Mouse (Mus musculus) embryonic stem cell, embryonic (primary cell): ENCODE data around the gene Rsph6a.

ENCODE experiments used
- CTCF ChIA-PET, 4 experiments: fragments of 300-600 bp in 2 of 4; fragments of 350-600 bp in 2 of 4; sonication (Branson Sonifier 250); formaldehyde crosslinking; loops; one replicate each; lab custom pipeline; 2022; ENCODE audit warnings: inconsistent platforms in 2 of 4; lab: Charles Lee
- POLR2A ChIA-PET, 4 experiments: fragments of 300-600 bp in 2 of 4; fragments of 350-600 bp in 2 of 4; sonication (Branson Sonifier 250); formaldehyde crosslinking; loops; one replicate each; lab custom pipeline; 2022; ENCODE audit warnings: antibody characterized with exemption in 4 of 4, inconsistent platforms in 1 of 4; lab: Charles Lee

Rsph6a gene

DNA sequence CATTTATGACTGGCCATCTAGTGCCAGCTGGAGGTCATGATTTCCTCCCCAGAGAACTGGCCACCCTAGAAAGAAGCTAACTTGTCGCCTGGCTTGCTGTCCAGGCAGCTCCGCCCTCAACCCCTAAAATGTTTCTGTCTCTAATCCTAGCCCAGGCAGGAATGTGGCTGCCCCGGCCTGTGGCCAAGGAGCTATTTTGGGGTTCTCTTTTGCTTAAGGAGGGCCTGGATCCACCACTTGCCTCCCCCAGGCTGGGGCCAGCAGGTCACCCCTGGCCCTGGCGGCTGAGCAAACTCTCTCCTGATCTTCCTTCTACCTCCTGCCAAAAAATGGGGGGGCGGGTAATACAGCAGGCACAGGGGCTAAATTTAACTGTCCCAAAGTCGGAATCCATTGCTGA is 28.6 kb downstream of the Rsph6a start:
- POLR2A ChIA-PET = interaction anchor here in 3 of 4 experiments (0.6 to 18.1 kb wide), 10 partner anchors 6 to 209 kb away, joined by 3 to 172 read pairs (median 4); partner anchors contain the start of genes Six5 (in 2 of the 3), Dmwd (in 1 of the 3) and Fbxo46 (in 1 of the 3)
- CTCF ChIA-PET = interaction anchor here in 3 of 4 experiments (0.7 to 15.2 kb wide), 7 partner anchors 10 to 316 kb away, joined by 3 to 356 read pairs (median 3); partner anchors contain the start of gene Dmwd (in 1 of the 3)

DNA sequence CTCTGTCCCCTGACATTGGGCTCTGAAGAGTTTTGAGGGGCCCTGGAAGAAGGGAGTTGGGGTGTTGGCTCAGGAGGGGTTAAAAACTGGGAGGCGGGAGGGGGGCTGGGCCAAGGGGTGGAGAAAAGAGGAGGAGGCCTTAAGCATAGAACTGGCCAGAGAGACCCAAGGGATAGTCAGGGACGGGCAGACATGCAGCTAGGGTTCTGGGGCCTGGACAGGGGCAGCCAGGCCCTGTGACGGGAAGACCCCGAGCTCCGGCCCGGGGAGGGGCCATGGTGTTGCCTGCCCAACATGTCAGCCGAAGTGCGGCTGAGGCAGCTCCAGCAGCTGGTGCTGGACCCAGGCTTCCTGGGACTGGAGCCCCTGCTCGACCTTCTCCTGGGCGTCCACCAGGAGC is 29.2 kb downstream of the Rsph6a start, which contains the start of gene Dmpk:
Dmpk (plus strand) TSS at position 149 of the 400 bp plus-strand sequence.
- POLR2A ChIA-PET = interaction anchor here in 3 of 4 experiments (0.6 to 18.1 kb wide), 11 partner anchors 7 to 209 kb away, joined by 3 to 172 read pairs (median 4); partner anchors contain the start of genes Six5 (in 2 of the 3), Dmwd (in 1 of the 3) and Fbxo46 (in 1 of the 3)
- CTCF ChIA-PET = interaction anchor here (0.7 to 15.2 kb wide), 9 partner anchors 9 to 316 kb away, joined by 3 to 356 read pairs (median 4); partner anchors contain the start of gene Dmwd (in 1 of the 4)

DNA sequence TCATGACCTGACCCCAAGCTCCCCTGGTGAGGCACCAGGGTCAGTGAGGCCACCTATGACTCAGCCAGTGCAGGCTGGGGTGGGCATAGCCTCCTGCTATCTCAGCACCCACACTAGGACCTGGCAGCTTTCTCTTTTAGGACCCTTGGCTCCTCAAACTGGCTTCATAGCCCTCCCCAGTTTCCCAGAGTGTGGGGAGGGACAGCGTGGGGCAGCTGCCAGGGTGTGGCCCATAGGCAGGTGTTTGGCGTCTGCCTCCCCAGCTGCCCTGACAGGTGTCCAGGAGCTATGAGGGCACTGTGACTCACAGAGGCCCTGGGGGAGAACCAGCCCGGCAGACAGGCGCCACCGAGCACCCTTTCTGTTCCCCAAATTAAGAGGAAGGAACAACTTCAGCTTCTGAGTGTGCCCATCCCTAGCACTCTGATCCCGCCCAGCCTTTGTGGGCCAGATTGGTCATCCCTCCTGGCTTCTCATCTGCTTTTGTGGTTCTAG is 29.8 kb downstream of the Rsph6a start:
- POLR2A ChIA-PET = interaction anchor here in 3 of 4 experiments (0.7 to 18.1 kb wide), 10 partner anchors 7 to 81 kb away, joined by 3 to 172 read pairs (median 4); partner anchors contain the start of genes Six5 (in 2 of the 3), Dmwd (in 1 of the 3) and Fbxo46 (in 1 of the 3)
- CTCF ChIA-PET = interaction anchor here (0.9 to 15.2 kb wide), 11 partner anchors 9 to 80 kb away, joined by 3 to 356 read pairs (median 5); partner anchors contain the start of genes Dmwd (in 1 of the 4) and Fbxo46 (in 1 of the 4)

GRCm38 (mm10) chr7:19084921-19085473 is 30.5 kb downstream of the Rsph6a start:
- POLR2A ChIA-PET = interaction anchor here in 3 of 4 experiments (0.5 to 18.1 kb wide), 11 partner anchors 7 to 82 kb away, joined by 3 to 172 read pairs (median 3); partner anchors contain the start of genes Dmwd (in 2 of the 3), Six5 (in 2 of the 3) and Rsph6a (in 1 of the 3)
- CTCF ChIA-PET = interaction anchor here (0.6 to 15.2 kb wide), 11 partner anchors 8 to 193 kb away, joined by 3 to 356 read pairs (median 5); partner anchors contain the start of genes Dmwd (in 1 of the 4) and Fbxo46 (in 1 of the 4)

GRCm38 (mm10) chr7:19085495-19085894 is 31.0 kb downstream of the Rsph6a start:
- ChIA-PET CTCF (interaction anchor here in 3 of 4 experiments (0.6 to 15.2 kb wide), 14 partner anchors 8 to 432 kb away, joined by 3 to 356 read pairs (median 4); partner anchors contain the start of genes Dmwd (in 1 of the 3), Fbxo46 (in 1 of the 3), Mypop (in 1 of the 3) and Nkpd1 (in 1 of the 3)), POLR2A (interaction anchor here in 3 of 4 experiments (0.5 to 18.1 kb wide), 15 partner anchors 7 to 143 kb away, joined by 3 to 172 read pairs (median 4); partner anchors contain the start of genes Dmwd (in 2 of the 3), Six5 (in 2 of the 3), Fbxo46 (in 1 of the 3) and Mypop (in 1 of the 3))

- ChIA-PET CTCF (interaction anchor here in 3 of 4 experiments (0.6 to 15.2 kb wide), 14 partner anchors 8 to 432 kb away, joined by 3 to 356 read pairs (median 4); partner anchors contain the start of genes Dmwd (in 1 of the 3), Mypop (in 1 of the 3), Nkpd1 (in 1 of the 3) and Rsph6a (in 1 of the 3)), POLR2A (interaction anchor here in 3 of 4 experiments (0.5 to 18.1 kb wide), 18 partner anchors 7 to 182 kb away, joined by 3 to 172 read pairs (median 4); partner anchors contain the start of genes Dmwd (in 2 of the 3), Six5 (in 2 of the 3), Fbxo46 (in 1 of the 3) and Mypop (in 1 of the 3))
Observed at GRCm38 (mm10) chr7:19086042-19086441, 31.6 kb downstream of the Rsph6a start.

DNA sequence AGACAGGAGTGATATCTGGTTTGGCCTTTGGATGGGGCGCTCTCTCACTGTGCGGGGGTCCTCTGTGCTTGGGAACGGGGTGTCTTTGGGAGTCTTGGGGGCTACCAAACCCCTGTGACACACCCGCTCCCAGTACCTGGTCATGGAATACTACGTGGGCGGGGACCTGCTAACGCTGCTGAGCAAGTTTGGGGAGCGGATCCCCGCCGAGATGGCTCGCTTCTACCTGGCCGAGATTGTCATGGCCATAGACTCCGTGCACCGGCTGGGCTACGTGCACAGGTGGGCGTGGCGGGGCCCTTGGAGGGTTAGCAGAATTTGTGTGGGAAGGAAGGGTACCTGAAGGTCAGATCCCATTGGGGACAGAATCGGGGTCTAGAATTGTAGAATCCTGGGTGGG is 32.3 kb downstream of the Rsph6a start:
- ChIA-PET CTCF (interaction anchor here in 3 of 4 experiments (0.9 to 15.2 kb wide), 5 partner anchors 14 to 77 kb away, joined by 3 to 356 read pairs (median 6); partner anchors contain the start of gene Dmwd (in 1 of the 3)), POLR2A (interaction anchor here in 2 of 4 experiments (0.6 to 18.1 kb wide), 11 partner anchors 10 to 183 kb away, joined by 3 to 172 read pairs (median 4); partner anchors contain the start of genes Dmwd (in 2 of the 2), Fbxo46 (in 1 of the 2) and Rsph6a (in 1 of the 2))

- CTCF ChIA-PET = interaction anchor here (0.5 to 15.2 kb wide), 38 partner anchors 8 to 212 kb away, joined by 3 to 356 read pairs (median 4); partner anchors contain the start of genes Rsph6a (in 3 of the 4), Dmwd (in 2 of the 4), Fbxo46 (in 1 of the 4) and Gm4969 (in 1 of the 4)
- POLR2A ChIA-PET = interaction anchor here in 3 of 4 experiments (0.6 to 18.1 kb wide), 13 partner anchors 8 to 152 kb away, joined by 3 to 172 read pairs (median 3); partner anchors contain the start of genes Dmwd (in 2 of the 3), Fbxo46 (in 1 of the 3) and Rsph6a (in 1 of the 3)
Observed at GRCm38 (mm10) chr7:19088813-19089212, 34.3 kb downstream of the Rsph6a start.

GRCm38 (mm10) chr7:19091913-19092312 is 37.4 kb downstream of the Rsph6a start:
- CTCF ChIA-PET = interaction anchor here (0.9 to 15.2 kb wide), 40 partner anchors 8 to 386 kb away, joined by 3 to 356 read pairs (median 6); partner anchors contain the start of genes Dmwd (in 3 of the 4), Dmpk (in 2 of the 4), Rsph6a (in 2 of the 4) and Eml2 (in 1 of the 4)
- POLR2A ChIA-PET = interaction anchor here (0.7 to 18.1 kb wide), 35 partner anchors 8 to 217 kb away, joined by 3 to 172 read pairs (median 5); partner anchors contain the start of genes Rsph6a (in 3 of the 4), Dmpk (in 2 of the 4), Dmwd (in 2 of the 4) and Fbxo46 (in 2 of the 4)

DNA sequence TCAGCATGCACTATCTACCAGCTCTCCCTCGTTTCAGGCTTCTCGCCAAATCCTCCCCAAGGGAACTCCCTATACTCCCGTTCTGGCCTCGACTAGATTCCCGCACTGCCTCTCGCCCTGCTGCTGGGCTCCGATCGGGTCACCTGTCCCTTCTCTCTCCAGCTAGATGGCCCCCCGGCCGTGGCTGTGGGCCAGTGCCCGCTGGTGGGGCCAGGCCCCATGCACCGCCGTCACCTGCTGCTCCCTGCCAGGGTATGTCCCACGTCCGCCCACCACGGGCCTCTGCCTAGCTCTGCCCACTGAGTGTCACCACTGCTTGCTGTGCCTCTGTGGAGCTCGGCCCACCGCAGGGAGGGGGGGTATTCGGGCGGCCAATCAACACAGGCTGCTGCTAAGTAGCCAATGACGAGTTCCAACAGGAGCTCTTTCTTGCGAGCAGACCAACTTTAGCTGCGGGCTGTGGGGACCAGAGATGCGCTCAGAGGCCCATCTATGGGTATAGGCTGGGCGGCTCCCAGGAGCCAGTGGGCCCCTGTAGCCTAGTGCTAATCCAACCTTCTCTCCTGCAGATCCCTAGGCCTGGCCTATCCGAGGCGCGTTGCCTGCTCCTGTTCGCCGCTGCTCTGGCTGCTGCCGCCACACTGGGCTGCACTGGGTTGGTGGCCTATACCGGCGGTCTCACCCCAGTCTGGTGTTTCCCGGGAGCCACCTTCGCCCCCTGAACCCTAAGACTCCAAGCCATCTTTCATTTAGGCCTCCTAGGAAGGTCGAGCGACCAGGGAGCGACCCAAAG is 38.1 kb downstream of the Rsph6a start:
- ChIA-PET CTCF (interaction anchor here (0.6 to 15.2 kb wide), 79 partner anchors 9 to 580 kb away, joined by 3 to 356 read pairs (median 6); partner anchors contain the start of genes Rsph6a (in 4 of the 4), Dmwd (in 3 of the 4), Dmpk (in 2 of the 4) and Eml2 (in 2 of the 4)), POLR2A (interaction anchor here (0.5 to 18.1 kb wide), 60 partner anchors 8 to 870 kb away, joined by 3 to 172 read pairs (median 5); partner anchors contain the start of genes Rsph6a (in 4 of the 4), Dmwd (in 3 of the 4), Dmpk (in 2 of the 4) and Fbxo46 (in 2 of the 4))

DNA sequence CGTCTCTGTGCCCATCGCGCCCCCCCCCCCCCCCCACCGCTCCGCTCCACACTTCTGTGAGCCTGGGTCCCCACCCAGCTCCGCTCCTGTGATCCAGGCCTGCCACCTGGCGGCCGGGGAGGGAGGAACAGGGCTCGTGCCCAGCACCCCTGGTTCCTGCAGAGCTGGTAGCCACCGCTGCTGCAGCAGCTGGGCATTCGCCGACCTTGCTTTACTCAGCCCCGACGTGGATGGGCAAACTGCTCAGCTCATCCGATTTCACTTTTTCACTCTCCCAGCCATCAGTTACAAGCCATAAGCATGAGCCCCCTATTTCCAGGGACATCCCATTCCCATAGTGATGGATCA is 38.7 kb downstream of the Rsph6a start:
- ChIA-PET CTCF (interaction anchor here (0.6 to 15.2 kb wide), 87 partner anchors 9 to 579 kb away, joined by 3 to 356 read pairs (median 5); partner anchors contain the start of genes Rsph6a (in 4 of the 4), Dmpk (in 3 of the 4), Dmwd (in 3 of the 4) and Eml2 (in 2 of the 4)), POLR2A (interaction anchor here (0.5 to 18.1 kb wide), 71 partner anchors 7 to 871 kb away, joined by 3 to 172 read pairs (median 5); partner anchors contain the start of genes Rsph6a (in 4 of the 4), Dmwd (in 3 of the 4), Dmpk (in 2 of the 4) and Fbxo46 (in 2 of the 4))

- CTCF ChIA-PET = interaction anchor here (0.6 to 15.2 kb wide), 82 partner anchors 8 to 295 kb away, joined by 3 to 356 read pairs (median 6); partner anchors contain the start of genes Rsph6a (in 4 of the 4), Dmpk (in 3 of the 4), Dmwd (in 3 of the 4) and Eml2 (in 2 of the 4)
- POLR2A ChIA-PET = interaction anchor here in 3 of 4 experiments (0.5 to 18.1 kb wide), 71 partner anchors 8 to 871 kb away, joined by 3 to 172 read pairs (median 5); partner anchors contain the start of genes Dmwd (in 3 of the 3), Fbxo46 (in 3 of the 3), Rsph6a (in 3 of the 3) and Dmpk (in 2 of the 3)
Observed at GRCm38 (mm10) chr7:19093537-19094385, 39.3 kb downstream of the Rsph6a start.

DNA sequence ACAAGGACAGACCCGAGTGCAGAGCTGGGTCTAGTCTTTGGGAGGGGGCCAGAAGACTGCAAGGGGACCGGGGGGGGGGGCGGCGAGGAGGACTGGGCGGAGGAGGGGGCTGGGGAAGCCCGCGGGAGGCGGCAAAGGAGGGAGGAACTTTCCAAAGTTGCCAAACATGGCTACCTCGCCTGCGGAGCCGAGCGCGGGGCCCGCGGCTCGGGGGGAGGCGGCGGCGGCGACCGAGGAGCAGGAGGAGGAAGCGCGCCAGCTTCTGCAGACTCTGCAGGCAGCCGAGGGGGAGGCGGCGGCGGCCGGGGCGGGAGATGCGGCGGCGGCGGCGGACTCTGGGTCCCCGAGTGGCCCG is 40.0 kb downstream of the Rsph6a start, which contains the start of gene Six5:
Six5 (plus strand) TSS at position 124 of the 355 bp plus-strand sequence.
- CTCF ChIA-PET = interaction anchor here (0.6 to 15.2 kb wide), 21 partner anchors 13 to 187 kb away, joined by 3 to 356 read pairs (median 10); partner anchors contain the start of genes Dmwd (in 3 of the 4), Gm4969 (in 2 of the 4), Eml2 (in 1 of the 4) and Fbxo46 (in 1 of the 4)

More for the DNA sequence above, 40.0 kb downstream of the Rsph6a start, which contains the start of gene Six5:
- POLR2A ChIA-PET = interaction anchor here in 3 of 4 experiments (0.6 to 18.1 kb wide), 27 partner anchors 8 to 534 kb away, joined by 3 to 172 read pairs (median 7); partner anchors contain the start of genes Dmwd (in 3 of the 3), Fbxo46 (in 3 of the 3), Rsph6a (in 3 of the 3) and Dmpk (in 2 of the 3)
